In genomic region chr1:136343727-136344126, GRCm38 (mm10) we compare ENCODE assay signal across 8 mouse cellular contexts. TPM values are rescaled to one million over a fixed set of nuclear protein-coding genes. Genes with fewer than 3 reads are reported as not detected.
DNase-seq lines count a peak whose midpoint lies in the region; ATAC-seq and TF ChIP-seq lines count a peak whose summit lies in the region.

No protein-coding gene starts in this region.

- ATAC-seq in liver, embryonic 11.5 days (replicated peaks; ENCODE audit: low FRiP score): no peak
- no peak for ATAC-seq in embryonic facial prominence, embryonic 15.5 days (ENCODE audit: insufficient number of reproducible peaks, low FRiP score, low TSS enrichment, low read depth)
- no peak for ATAC-seq in limb, embryonic 12.5 days (ENCODE audit: insufficient number of reproducible peaks, insufficient read depth, low FRiP score, low TSS enrichment, low read depth)
- no peak for ATAC-seq in cerebellum, adult (ENCODE audit: insufficient number of reproducible peaks, low FRiP score, low TSS enrichment)

- no peak for DNase-seq in liver, embryonic 11.5 days (ENCODE audit: low spot score)
- no peak for DNase-seq in liver
- no peak for DNase-seq in layer of hippocampus, adult 8-10 months (ENCODE audit: low spot score in 2 of 2)
- no peak for DNase-seq in adrenal gland, postnatal 4 days (ENCODE audit: low spot score in 2 of 2)

- peaks cover 16% of the 10 kb centered on the region for H3K4me1 ChIP-seq in liver, embryonic 11.5 days (replicated peaks; ENCODE audit: control insufficient read depth, insufficient read depth, low read length)
- peaks cover 21% of the 10 kb centered on the region for H3K4me1 ChIP-seq in embryonic facial prominence, embryonic 15.5 days
- peaks cover 28% of the 10 kb centered on the region for H3K4me1 ChIP-seq in limb, embryonic 12.5 days (replicated peaks)
- peaks cover 5% of the 10 kb centered on the region; the same call in 1 of the 2 replicates for H3K4me1 ChIP-seq in olfactory bulb, adult 2 months (ENCODE audit: control insufficient read depth, insufficient read depth, low read length)

- 45% methylated on average over 7 of the region's 7 CpGs for WGBS in liver, embryonic 11.5 days
- whole genome bisulfite sequencing in embryonic facial prominence, embryonic 15.5 days: 10% methylated on average over 7 of the region's 7 CpGs
- WGBS in limb, embryonic 12.5 days: 26% methylated on average over 7 of the region's 7 CpGs
- WGBS in olfactory bulb, adult 2 months: 7% methylated on average over 7 of the region's 7 CpGs

- H3K9me3 ChIP-seq in liver, embryonic 11.5 days (ENCODE audit: control insufficient read depth, low read length): no peaks in the 10 kb centered on the region
- H3K9me3 ChIP-seq in embryonic facial prominence, embryonic 15.5 days (replicated peaks): no peaks in the 10 kb centered on the region
- no peaks in the 10 kb centered on the region for H3K9me3 ChIP-seq in limb, embryonic 12.5 days

- peak overlapping the region; percentile 51; the same call in 1 of the 2 replicates for H3K9ac ChIP-seq in liver, embryonic 11.5 days (ENCODE audit: low read depth, low read length)
- no peak overlapping the region for H3K9ac ChIP-seq in embryonic facial prominence, embryonic 15.5 days
- peak overlapping the region; percentile 35 for H3K9ac ChIP-seq in limb, embryonic 12.5 days (replicated peaks)

- peaks cover 2% of the 10 kb centered on the region; the same call in 1 of the 2 replicates for H3K36me3 ChIP-seq in liver, embryonic 11.5 days (ENCODE audit: control insufficient read depth, insufficient read depth, low read length)
- H3K36me3 ChIP-seq in embryonic facial prominence, embryonic 15.5 days: no peaks in the 10 kb centered on the region
- H3K36me3 ChIP-seq in limb, embryonic 12.5 days: peaks cover 9% of the 10 kb centered on the region

- no peaks in the 10 kb centered on the region; the same call in 1 of the 2 replicates for H3K27me3 ChIP-seq in liver, embryonic 11.5 days (replicated peaks; ENCODE audit: control insufficient read depth, insufficient read depth, low read length)
- H3K27me3 ChIP-seq in embryonic facial prominence, embryonic 15.5 days: no peaks in the 10 kb centered on the region
- no peaks in the 10 kb centered on the region for H3K27me3 ChIP-seq in limb, embryonic 12.5 days

- H3K27ac ChIP-seq in liver, embryonic 11.5 days (ENCODE audit: low read depth, low read length): no peak overlapping the region
- 0 out of 2 replicates have a peak overlapping the region, but pooled peaks have one; percentile 28 for H3K27ac ChIP-seq in embryonic facial prominence, embryonic 15.5 days (replicated peaks)
- no peak overlapping the region for H3K27ac ChIP-seq in limb, embryonic 12.5 days
- H3K27ac ChIP-seq in olfactory bulb, adult 2 months (ENCODE audit: insufficient read depth, low read depth, low read length): no peak overlapping the region

- no peak for TF ChIP-seq POLR2A in olfactory bulb, adult 2 months (IDR thresholded peaks at IDR 0.05; ENCODE audit: insufficient read depth, low read depth, low read length)

- no peak for TF ChIP-seq CTCF in olfactory bulb, adult 2 months (IDR thresholded peaks at IDR 0.05; ENCODE audit: insufficient read depth, low read depth, low read length)

- peak overlapping the region; percentile 97 for H3K4me2 ChIP-seq in liver, embryonic 11.5 days
- H3K4me2 ChIP-seq in embryonic facial prominence, embryonic 15.5 days (replicated peaks): peak overlapping the region; percentile 91
- peak overlapping the region; percentile 69 for H3K4me2 ChIP-seq in limb, embryonic 12.5 days

- H3K4me3 ChIP-seq in liver, embryonic 11.5 days (ENCODE audit: low read depth, low read length): peak overlapping the region; percentile 84
- peak overlapping the region; percentile 40 for H3K4me3 ChIP-seq in embryonic facial prominence, embryonic 15.5 days (replicated peaks)
- peak overlapping the region; percentile 94 for H3K4me3 ChIP-seq in limb, embryonic 12.5 days (replicated peaks)
- peak overlapping the region; percentile 38 for H3K4me3 ChIP-seq in olfactory bulb, adult 2 months (ENCODE audit: insufficient read depth, low read depth, low read length)

RNA-seq across cellular contexts. Expression of gene Camsap2, which starts 2.2 kb away (rescaled TPM):
- 12.4 and 13.2 TPM in 2 replicates for polyA plus RNA-seq in liver, embryonic 11.5 days (2014; fragmentation: Nextera tagmentation; extraction: Ambion mirVana)
- polyA plus RNA-seq in embryonic facial prominence, embryonic 15.5 days (2015; fragmentation: Nextera tagmentation; extraction: Ambion mirVana): 11.2 and 12.4 TPM in 2 replicates
- 15.6 and 15.8 TPM in 2 replicates for polyA plus RNA-seq in limb, embryonic 12.5 days (2016; fragmentation: Nextera tagmentation; extraction: Ambion mirVana)
- polyA plus RNA-seq in olfactory bulb, adult 2 months (2012; ENCODE audit: insufficient read depth, insufficient read length, low replicate concordance, missing spikeins): not detected in 2 replicates
- total RNA-seq in layer of hippocampus, adult 8-10 months (2022): 100 to 1,000 TPM; 123 to 147 (median 134) TPM
- total RNA-seq in adrenal gland, postnatal 4 days (2021): 10 to 100 TPM; 49.6 to 52.4 TPM

Comparison
In these comparisons a context has a peak if more than half of its experiments do, and no peak if none do; other contexts are left out.
1. H3K4me3 ChIP-seq: peak in every context shown above with its lines; median percentile 94 in limb, embryonic 12.5 days; 84 in liver, embryonic 11.5 days; 40 in embryonic facial prominence, embryonic 15.5 days; 38 in olfactory bulb, adult 2 months.